Mouse (Mus musculus): ENCODE measurements around the gene Larp4.

DNA sequence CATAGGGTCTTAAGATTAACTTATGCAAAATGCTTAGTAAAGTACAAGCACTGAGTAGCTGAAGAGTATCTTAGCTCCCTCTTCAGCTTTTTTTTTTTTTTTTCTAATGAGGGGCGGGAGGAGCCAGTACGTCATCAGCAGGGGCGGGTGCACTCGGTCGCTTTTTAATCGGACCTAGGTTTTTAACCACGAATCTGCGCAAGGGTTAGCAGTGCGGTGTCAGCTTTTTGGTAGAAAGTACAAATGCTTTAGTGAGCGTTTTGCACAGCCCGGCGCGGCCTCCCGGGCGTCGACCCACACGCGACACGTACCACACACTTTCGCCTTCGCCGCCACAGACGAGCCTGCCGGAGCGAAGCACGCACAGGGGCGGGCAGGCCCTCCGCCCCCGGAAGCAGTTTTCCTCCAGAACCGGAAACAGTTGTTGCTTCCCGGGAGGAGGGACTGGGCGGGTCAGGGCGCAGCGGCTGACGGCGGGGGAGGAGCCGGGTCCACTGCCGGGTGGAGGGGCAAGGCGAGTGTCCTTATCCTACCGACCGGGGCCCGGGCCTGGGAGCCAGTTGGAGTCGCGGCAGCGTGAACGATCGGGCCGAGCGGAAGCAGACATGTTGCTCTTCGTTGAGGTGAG, 2.6 kb downstream of the Larp4 start:
- TF ChIP-seq POLR2A (IDR thresholded peaks at IDR 0.05; ENCODE audit: borderline replicate concordance, low read depth, low read length), result no peak
- TF ChIP-seq CTCF (IDR thresholded peaks at IDR 0.05; ENCODE audit: low read depth, low read length), result no peak

Data from bone marrow macrophage, adult 2 months (primary cell).